Mouse (Mus musculus) ES-Bruce4 (cell line): ENCODE measurements around the gene Snx1.

Source experiments
- CTCF ChIP-seq: IDR thresholded peaks from one replicate; pipeline ENCODE4 v1.8.1; 2011; ENCODE audit warnings: low read depth, low read length
- EP300 ChIP-seq: IDR thresholded peaks from 2 replicates; pipeline ENCODE4 v1.6.1; 2011; ENCODE audit warnings: low read depth, low read length; ENCODE audit not compliant: insufficient read depth
- POLR2A ChIP-seq: IDR thresholded peaks from one replicate; pipeline ENCODE4 v1.8.1; 2011; ENCODE audit warnings: low read length; ENCODE audit not compliant: insufficient read depth

- TF ChIP-seq EP300: no peak
- TF ChIP-seq CTCF: no peak
- TF ChIP-seq POLR2A: no peak
Observed at GRCm38 (mm10) chr9:66125543-66126455, 588 bp downstream of the Snx1 start.
